Mouse (Mus musculus): ENCODE measurements at regions not wholly inside any gene's neighbourhood (a gene's known extent, or its start where the extent isn't known, plus 50 kb on each side); places are given as distances from the start of the nearest gene placed in this dataset.

GRCm38 (mm10) chr13:90584766-90585165 lies 320.4 kb downstream of the Atp6ap1l start:
- Histone ChIP-seq H3K36me3 (no peaks in the 10 kb centered on the region), H3K9ac (replicated peaks) (no peak overlapping the region), H3K27ac (replicated peaks) (no peak overlapping the region), H3K4me1 (no peaks in the 10 kb centered on the region), H3K27me3 (no peaks in the 10 kb centered on the region), H3K9me3 (no peaks in the 10 kb centered on the region), H3K4me3 (no peak overlapping the region), H3K4me2 (replicated peaks) (no peak overlapping the region)
- no peak for ATAC-seq (replicated peaks)
- 69% methylated on average over 2 of the region's 2 CpGs for WGBS

- 87% methylated on average over 2 of the region's 2 CpGs for WGBS
- no peak overlapping the region for H3K4me2 ChIP-seq (replicated peaks)
- no peak overlapping the region for H3K9ac ChIP-seq (replicated peaks)
- H3K4me3 ChIP-seq, result no peak overlapping the region
- no peak overlapping the region for H3K27ac ChIP-seq (replicated peaks)
- no peak for ATAC-seq (replicated peaks)
- H3K36me3 ChIP-seq, result no peaks in the 10 kb centered on the region
- H3K4me1 ChIP-seq, result no peaks in the 10 kb centered on the region
- H3K9me3 ChIP-seq, result no peaks in the 10 kb centered on the region
- H3K27me3 ChIP-seq, result no peaks in the 10 kb centered on the region
Measured at GRCm38 (mm10) chr13:90575371-90575770, 329.8 kb downstream of the Atp6ap1l start.

GRCm38 (mm10) chr13:90572580-90572979 lies 332.6 kb downstream of the Atp6ap1l start:
- no peak overlapping the region for H3K4me3 ChIP-seq

GRCm38 (mm10) chr13:90563183-90563840 lies 341.8 kb downstream of the Atp6ap1l start:
- Histone ChIP-seq H3K4me2 (replicated peaks) (no peak overlapping the region), H3K27ac (replicated peaks) (no peak overlapping the region), H3K27me3 (no peaks in the 10 kb centered on the region), H3K4me1 (no peaks in the 10 kb centered on the region), H3K9me3 (no peaks in the 10 kb centered on the region), H3K9ac (replicated peaks) (no peak overlapping the region), H3K36me3 (no peaks in the 10 kb centered on the region), H3K4me3 (no peak overlapping the region)
- WGBS, result 80% methylated on average over 1 of the region's 1 CpGs
- ATAC-seq (replicated peaks), result no peak

More at GRCm38 (mm10) chr13:90572580-90572979, 332.6 kb downstream of the Atp6ap1l start:
- 93% methylated on average over 2 of the region's 2 CpGs for WGBS
- H3K27me3 ChIP-seq, result no peaks in the 10 kb centered on the region
- no peaks in the 10 kb centered on the region for H3K36me3 ChIP-seq
- H3K9me3 ChIP-seq, result no peaks in the 10 kb centered on the region
- no peak overlapping the region for H3K4me2 ChIP-seq (replicated peaks)
- ATAC-seq (replicated peaks), result no peak
- H3K4me1 ChIP-seq, result no peaks in the 10 kb centered on the region
- H3K9ac ChIP-seq (replicated peaks), result no peak overlapping the region
- H3K27ac ChIP-seq (replicated peaks), result no peak overlapping the region

- H3K9me3 ChIP-seq, result no peaks in the 10 kb centered on the region
- H3K36me3 ChIP-seq, result no peaks in the 10 kb centered on the region
- H3K27ac ChIP-seq (replicated peaks), result no peak overlapping the region
- no peak overlapping the region for H3K4me3 ChIP-seq
- H3K9ac ChIP-seq (replicated peaks), result no peak overlapping the region
- H3K4me1 ChIP-seq, result no peaks in the 10 kb centered on the region
- 76% methylated on average over 1 of the region's 1 CpGs for WGBS
- H3K4me2 ChIP-seq (replicated peaks), result no peak overlapping the region
- H3K27me3 ChIP-seq, result no peaks in the 10 kb centered on the region
- ATAC-seq (replicated peaks), result no peak
Measured at GRCm38 (mm10) chr13:90560095-90560494, 345.1 kb downstream of the Atp6ap1l start.

GRCm38 (mm10) chr13:90559481-90559880 lies 345.7 kb downstream of the Atp6ap1l start:
- no peaks in the 10 kb centered on the region for H3K9me3 ChIP-seq
- no peaks in the 10 kb centered on the region for H3K36me3 ChIP-seq
- H3K27me3 ChIP-seq, result no peaks in the 10 kb centered on the region
- no peak overlapping the region for H3K9ac ChIP-seq (replicated peaks)
- H3K4me1 ChIP-seq, result no peaks in the 10 kb centered on the region
- no peak overlapping the region for H3K4me3 ChIP-seq
- ATAC-seq (replicated peaks), result no peak
- 90% methylated on average over 2 of the region's 2 CpGs for WGBS
- H3K27ac ChIP-seq (replicated peaks), result no peak overlapping the region
- H3K4me2 ChIP-seq (replicated peaks), result no peak overlapping the region

GRCm38 (mm10) chr13:90551166-90551565 lies 354.0 kb downstream of the Atp6ap1l start:
- Histone ChIP-seq H3K27ac (replicated peaks) (0 out of 2 replicates have a peak overlapping the region, but pooled peaks have one; percentile 11), H3K27me3 (no peaks in the 10 kb centered on the region), H3K4me1 (no peaks in the 10 kb centered on the region), H3K9me3 (no peaks in the 10 kb centered on the region), H3K9ac (replicated peaks) (no peak overlapping the region), H3K4me2 (replicated peaks) (no peak overlapping the region), H3K36me3 (no peaks in the 10 kb centered on the region), H3K4me3 (no peak overlapping the region)
- 77% methylated on average over 2 of the region's 2 CpGs for WGBS
- peak; percentile 73; the same call in 1 of the 2 replicates for ATAC-seq (replicated peaks)

- no peak overlapping the region for H3K4me3 ChIP-seq
- H3K9me3 ChIP-seq, result no peaks in the 10 kb centered on the region
- no peak overlapping the region for H3K9ac ChIP-seq (replicated peaks)
- no peaks in the 10 kb centered on the region for H3K4me1 ChIP-seq
- ATAC-seq (replicated peaks), result no peak
- H3K27ac ChIP-seq (replicated peaks), result no peak overlapping the region
- H3K36me3 ChIP-seq, result no peaks in the 10 kb centered on the region
- no peaks in the 10 kb centered on the region for H3K27me3 ChIP-seq
- H3K4me2 ChIP-seq (replicated peaks), result no peak overlapping the region
- WGBS, result 71% methylated on average over 1 of the region's 1 CpGs
Measured at GRCm38 (mm10) chr13:90546288-90547035, 358.7 kb downstream of the Atp6ap1l start.

GRCm38 (mm10) chr13:90545816-90546215 lies 359.3 kb downstream of the Atp6ap1l start:
- H3K4me2 ChIP-seq (replicated peaks), result no peak overlapping the region
- no peaks in the 10 kb centered on the region for H3K27me3 ChIP-seq

GRCm38 (mm10) chr13:90537525-90537924 lies 367.6 kb downstream of the Atp6ap1l start:
- no peaks in the 10 kb centered on the region for H3K36me3 ChIP-seq
- no peak overlapping the region for H3K4me3 ChIP-seq
- WGBS, result 98% methylated on average over 1 of the region's 1 CpGs
- no peaks in the 10 kb centered on the region for H3K4me1 ChIP-seq
- H3K9ac ChIP-seq (replicated peaks), result no peak overlapping the region
- ATAC-seq (replicated peaks), result no peak
- no peak overlapping the region for H3K27ac ChIP-seq (replicated peaks)
- H3K27me3 ChIP-seq, result no peaks in the 10 kb centered on the region
- H3K9me3 ChIP-seq, result no peaks in the 10 kb centered on the region
- H3K4me2 ChIP-seq (replicated peaks), result no peak overlapping the region

More at GRCm38 (mm10) chr13:90545816-90546215, 359.3 kb downstream of the Atp6ap1l start:
- Histone ChIP-seq H3K4me1 (no peaks in the 10 kb centered on the region), H3K9me3 (no peaks in the 10 kb centered on the region), H3K27ac (replicated peaks) (no peak overlapping the region), H3K4me3 (no peak overlapping the region), H3K36me3 (no peaks in the 10 kb centered on the region), H3K9ac (replicated peaks) (no peak overlapping the region)
- ATAC-seq (replicated peaks), result no peak

GRCm38 (mm10) chr13:90526998-90527397 lies 378.2 kb downstream of the Atp6ap1l start:
- no peak overlapping the region for H3K9ac ChIP-seq (replicated peaks)
- no peak overlapping the region for H3K4me3 ChIP-seq
- no peak overlapping the region for H3K27ac ChIP-seq (replicated peaks)
- no peaks in the 10 kb centered on the region for H3K36me3 ChIP-seq
- no peaks in the 10 kb centered on the region for H3K27me3 ChIP-seq
- no peak overlapping the region for H3K4me2 ChIP-seq (replicated peaks)
- H3K9me3 ChIP-seq, result no peaks in the 10 kb centered on the region
- no peaks in the 10 kb centered on the region for H3K4me1 ChIP-seq
- WGBS, result 93% methylated on average over 3 of the region's 3 CpGs
- ATAC-seq (replicated peaks), result no peak

- no peaks in the 10 kb centered on the region for H3K9me3 ChIP-seq
- no peaks in the 10 kb centered on the region for H3K4me1 ChIP-seq
- no peak overlapping the region for H3K27ac ChIP-seq (replicated peaks)
- 65% methylated on average over 2 of the region's 2 CpGs for WGBS
- H3K36me3 ChIP-seq, result no peaks in the 10 kb centered on the region
- no peak overlapping the region for H3K4me3 ChIP-seq
- no peak for ATAC-seq (replicated peaks)
- H3K27me3 ChIP-seq, result no peaks in the 10 kb centered on the region
- no peak overlapping the region for H3K4me2 ChIP-seq (replicated peaks)
- no peak overlapping the region for H3K9ac ChIP-seq (replicated peaks)
Measured at GRCm38 (mm10) chr13:90525801-90526200, 379.4 kb downstream of the Atp6ap1l start.
